Mouse (Mus musculus): ENCODE measurements at regions not wholly inside any gene's neighbourhood (a gene's known extent, or its start where the extent isn't known, plus 50 kb on each side); places are given as distances from the start of the nearest gene placed in this dataset.
A peak's percentile ranks its signal among the peaks of the same experiment; 100 is the strongest.

GRCm38 (mm10) chr1:107677404-107677803, 87.6 kb downstream of the Serpinb8 start:
- H3K4me1 ChIP-seq (ENCODE audit: control insufficient read depth, insufficient read depth, low read length): no peaks in the 10 kb centered on the region
- no peaks in the 10 kb centered on the region for H3K27me3 ChIP-seq (ENCODE audit: control insufficient read depth, insufficient read depth, low read length)
- no peak for ATAC-seq (replicated peaks; ENCODE audit: extremely low read depth, insufficient read depth, low FRiP score)
- H3K36me3 ChIP-seq (ENCODE audit: control insufficient read depth, insufficient read depth): no peaks in the 10 kb centered on the region
- H3K9me3 ChIP-seq (replicated peaks; ENCODE audit: control insufficient read depth, low read length): no peaks in the 10 kb centered on the region
- no peak overlapping the region for H3K4me3 ChIP-seq (ENCODE audit: low read length)
- no peak overlapping the region for H3K9ac ChIP-seq (ENCODE audit: low read length)
- no peak overlapping the region for H3K27ac ChIP-seq (ENCODE audit: low read length)
- H3K4me2 ChIP-seq (ENCODE audit: low read depth, low read length): no peak overlapping the region
- 85% methylated on average over 2 of the region's 2 CpGs for WGBS

DNA sequence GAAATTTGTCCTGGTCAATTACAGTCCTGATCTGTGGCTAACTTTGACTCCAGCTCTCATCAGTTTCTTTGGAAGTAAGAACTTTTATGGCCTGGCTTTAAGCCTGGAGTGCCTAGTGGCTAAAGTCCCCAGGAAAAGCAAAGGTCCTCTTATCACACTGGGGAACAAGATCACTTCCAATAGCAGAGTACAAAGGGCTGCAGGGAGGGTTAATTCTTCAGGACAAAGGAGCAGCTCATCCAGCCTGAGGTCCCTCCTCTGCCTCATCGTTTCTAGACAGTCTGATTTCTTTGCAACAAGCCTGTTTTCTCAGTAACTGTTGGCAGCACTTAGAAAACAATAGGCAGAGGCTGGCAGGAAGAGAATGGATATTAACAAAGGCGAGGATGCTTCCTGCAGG, 107.1 kb downstream of the Serpinb8 start:
- Histone ChIP-seq H3K36me3 (ENCODE audit: control insufficient read depth, insufficient read depth) (no peaks in the 10 kb centered on the region), H3K9me3 (replicated peaks; ENCODE audit: control insufficient read depth, low read length) (no peaks in the 10 kb centered on the region), H3K4me2 (ENCODE audit: low read depth, low read length) (no peak overlapping the region), H3K27me3 (ENCODE audit: control insufficient read depth, insufficient read depth, low read length) (no peaks in the 10 kb centered on the region), H3K4me3 (ENCODE audit: low read length) (no peak overlapping the region), H3K9ac (ENCODE audit: low read length) (no peak overlapping the region), H3K27ac (ENCODE audit: low read length) (no peak overlapping the region), H3K4me1 (ENCODE audit: control insufficient read depth, insufficient read depth, low read length) (no peaks in the 10 kb centered on the region)
- 42% methylated on average over 2 of the region's 2 CpGs for WGBS
- no peak for ATAC-seq (replicated peaks; ENCODE audit: extremely low read depth, insufficient read depth, low FRiP score)

- Histone ChIP-seq H3K27me3 (ENCODE audit: control insufficient read depth, insufficient read depth, low read length) (no peaks in the 10 kb centered on the region), H3K4me3 (ENCODE audit: low read length) (no peak overlapping the region), H3K9me3 (replicated peaks; ENCODE audit: control insufficient read depth, low read length) (no peaks in the 10 kb centered on the region), H3K4me2 (ENCODE audit: low read depth, low read length) (no peak overlapping the region), H3K36me3 (ENCODE audit: control insufficient read depth, insufficient read depth) (no peaks in the 10 kb centered on the region), H3K4me1 (ENCODE audit: control insufficient read depth, insufficient read depth, low read length) (no peaks in the 10 kb centered on the region), H3K27ac (ENCODE audit: low read length) (no peak overlapping the region), H3K9ac (ENCODE audit: low read length) (no peak overlapping the region)
- no peak for ATAC-seq (replicated peaks; ENCODE audit: extremely low read depth, insufficient read depth, low FRiP score)
Measured at GRCm38 (mm10) chr1:107706108-107706548, 116.3 kb downstream of the Serpinb8 start.

DNA sequence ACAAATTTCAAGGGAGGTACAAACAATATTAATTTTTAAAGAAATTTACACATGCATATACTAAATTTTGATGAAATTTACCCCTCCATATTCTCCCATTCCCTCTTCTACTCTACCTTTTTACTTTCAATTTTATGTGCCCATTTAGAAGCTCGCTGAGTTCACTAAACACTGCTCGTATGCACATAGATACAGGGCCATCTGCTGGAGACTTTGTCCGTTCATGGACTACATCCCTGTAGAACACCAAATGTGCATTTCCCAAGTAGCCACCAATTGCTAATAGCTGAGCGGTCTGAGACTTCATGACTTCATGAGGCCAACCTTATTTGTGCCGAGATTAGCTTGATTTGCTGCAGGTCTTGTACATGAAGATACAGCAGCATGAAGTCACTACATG, 118.8 kb downstream of the Serpinb8 start:
- 81% methylated on average over 5 of the region's 5 CpGs for WGBS
- no peak overlapping the region for H3K9ac ChIP-seq (ENCODE audit: low read length)
- no peaks in the 10 kb centered on the region for H3K27me3 ChIP-seq (ENCODE audit: control insufficient read depth, insufficient read depth, low read length)
- no peaks in the 10 kb centered on the region for H3K36me3 ChIP-seq (ENCODE audit: control insufficient read depth, insufficient read depth)
- no peak overlapping the region for H3K27ac ChIP-seq (ENCODE audit: low read length)
- ATAC-seq (replicated peaks; ENCODE audit: extremely low read depth, insufficient read depth, low FRiP score): no peak
- no peaks in the 10 kb centered on the region for H3K9me3 ChIP-seq (replicated peaks; ENCODE audit: control insufficient read depth, low read length)
- no peak overlapping the region for H3K4me3 ChIP-seq (ENCODE audit: low read length)
- H3K4me1 ChIP-seq (ENCODE audit: control insufficient read depth, insufficient read depth, low read length): no peaks in the 10 kb centered on the region
- no peak overlapping the region for H3K4me2 ChIP-seq (ENCODE audit: low read depth, low read length)

DNA sequence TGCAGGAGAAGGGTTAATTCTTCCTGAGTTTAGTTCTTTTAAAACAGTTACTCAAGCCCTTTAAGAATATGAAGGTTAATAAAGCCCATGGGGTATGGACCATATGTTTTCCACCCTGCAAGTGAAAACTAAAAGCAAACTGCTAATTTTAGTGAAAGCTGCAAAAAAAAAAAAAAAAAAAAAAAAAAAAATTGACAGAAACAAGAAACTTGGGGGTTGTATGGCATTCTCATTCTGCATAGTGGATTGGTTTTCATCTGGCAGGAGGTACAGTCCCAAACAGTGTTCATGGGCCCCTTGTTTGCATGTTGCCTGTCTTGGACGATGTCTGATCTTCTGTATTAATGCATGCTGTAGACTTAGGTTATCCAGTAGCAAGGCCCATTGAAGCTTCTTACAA, 125.1 kb downstream of the Serpinb8 start:
- no peak overlapping the region for H3K4me2 ChIP-seq (ENCODE audit: low read depth, low read length)
- no peaks in the 10 kb centered on the region for H3K27me3 ChIP-seq (ENCODE audit: control insufficient read depth, insufficient read depth, low read length)
- H3K27ac ChIP-seq (ENCODE audit: low read length): no peak overlapping the region
- ATAC-seq (replicated peaks; ENCODE audit: extremely low read depth, insufficient read depth, low FRiP score): no peak
- WGBS: 80% methylated on average over 1 of the region's 1 CpGs
- no peak overlapping the region for H3K9ac ChIP-seq (ENCODE audit: low read length)
- no peak overlapping the region for H3K4me3 ChIP-seq (ENCODE audit: low read length)
- H3K9me3 ChIP-seq (replicated peaks; ENCODE audit: control insufficient read depth, low read length): no peaks in the 10 kb centered on the region
- no peaks in the 10 kb centered on the region for H3K36me3 ChIP-seq (ENCODE audit: control insufficient read depth, insufficient read depth)
- H3K4me1 ChIP-seq (ENCODE audit: control insufficient read depth, insufficient read depth, low read length): no peaks in the 10 kb centered on the region

DNA sequence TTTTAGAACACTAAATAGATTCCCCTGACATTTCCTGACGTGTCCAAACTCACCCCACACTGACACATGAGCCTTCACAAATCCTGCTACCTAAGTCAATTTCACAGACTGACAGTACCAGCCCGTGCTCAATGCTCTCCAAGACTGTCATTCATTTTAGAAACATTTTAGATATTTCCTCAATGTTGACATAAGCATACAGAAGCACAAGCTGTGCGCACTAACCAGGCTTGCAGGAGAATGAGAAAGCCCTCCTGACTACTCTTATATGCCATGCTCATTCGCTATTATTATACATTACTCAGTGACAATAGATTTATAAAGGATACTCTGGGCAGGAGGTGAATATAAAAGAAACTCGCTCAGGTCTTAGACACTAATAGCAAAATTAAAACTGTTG, 129.5 kb downstream of the Serpinb8 start:
- whole genome bisulfite sequencing: 65% methylated on average over 5 of the region's 5 CpGs
- H3K9me3 ChIP-seq (replicated peaks; ENCODE audit: control insufficient read depth, low read length): no peaks in the 10 kb centered on the region
- no peak for ATAC-seq (replicated peaks; ENCODE audit: extremely low read depth, insufficient read depth, low FRiP score)
- H3K27me3 ChIP-seq (ENCODE audit: control insufficient read depth, insufficient read depth, low read length): no peaks in the 10 kb centered on the region
- H3K4me1 ChIP-seq (ENCODE audit: control insufficient read depth, insufficient read depth, low read length): no peaks in the 10 kb centered on the region
- H3K27ac ChIP-seq (ENCODE audit: low read length): no peak overlapping the region
- no peak overlapping the region for H3K4me3 ChIP-seq (ENCODE audit: low read length)
- H3K36me3 ChIP-seq (ENCODE audit: control insufficient read depth, insufficient read depth): no peaks in the 10 kb centered on the region
- no peak overlapping the region for H3K9ac ChIP-seq (ENCODE audit: low read length)
- no peak overlapping the region for H3K4me2 ChIP-seq (ENCODE audit: low read depth, low read length)

GRCm38 (mm10) chr1:107728113-107728839, 138.5 kb downstream of the Serpinb8 start:
- H3K9me3 ChIP-seq (replicated peaks; ENCODE audit: control insufficient read depth, low read length): no peaks in the 10 kb centered on the region
- no peak overlapping the region for H3K27ac ChIP-seq (ENCODE audit: low read length)
- H3K27me3 ChIP-seq (ENCODE audit: control insufficient read depth, insufficient read depth, low read length): no peaks in the 10 kb centered on the region
- no peak overlapping the region for H3K9ac ChIP-seq (ENCODE audit: low read length)
- WGBS: 56% methylated on average over 11 of the region's 11 CpGs
- no peak for ATAC-seq (replicated peaks; ENCODE audit: extremely low read depth, insufficient read depth, low FRiP score)
- H3K4me3 ChIP-seq (ENCODE audit: low read length): no peak overlapping the region
- no peaks in the 10 kb centered on the region for H3K36me3 ChIP-seq (ENCODE audit: control insufficient read depth, insufficient read depth)
- H3K4me1 ChIP-seq (ENCODE audit: control insufficient read depth, insufficient read depth, low read length): no peaks in the 10 kb centered on the region
- H3K4me2 ChIP-seq (ENCODE audit: low read depth, low read length): no peak overlapping the region

GRCm38 (mm10) chr1:107765307-107765706, 175.5 kb downstream of the Serpinb8 start:
- Histone ChIP-seq H3K27ac (ENCODE audit: low read length) (no peak overlapping the region), H3K9ac (ENCODE audit: low read length) (no peak overlapping the region), H3K27me3 (ENCODE audit: control insufficient read depth, insufficient read depth, low read length) (no peaks in the 10 kb centered on the region), H3K36me3 (ENCODE audit: control insufficient read depth, insufficient read depth) (no peaks in the 10 kb centered on the region), H3K4me2 (ENCODE audit: low read depth, low read length) (no peak overlapping the region), H3K4me1 (ENCODE audit: control insufficient read depth, insufficient read depth, low read length) (peaks cover 5% of the 10 kb centered on the region; the same call in 1 of the 2 replicates), H3K4me3 (ENCODE audit: low read length) (no peak overlapping the region), H3K9me3 (replicated peaks; ENCODE audit: control insufficient read depth, low read length) (no peaks in the 10 kb centered on the region)
- ATAC-seq (replicated peaks; ENCODE audit: extremely low read depth, insufficient read depth, low FRiP score): no peak
- WGBS: 56% methylated on average over 1 of the region's 1 CpGs

GRCm38 (mm10) chr1:107767198-107767947, 177.6 kb downstream of the Serpinb8 start:
- peaks cover 5% of the 10 kb centered on the region; the same call in 1 of the 2 replicates for H3K4me1 ChIP-seq (ENCODE audit: control insufficient read depth, insufficient read depth, low read length)
- no peaks in the 10 kb centered on the region for H3K27me3 ChIP-seq (ENCODE audit: control insufficient read depth, insufficient read depth, low read length)
- no peak overlapping the region for H3K4me3 ChIP-seq (ENCODE audit: low read length)
- no peaks in the 10 kb centered on the region for H3K36me3 ChIP-seq (ENCODE audit: control insufficient read depth, insufficient read depth)
- H3K9ac ChIP-seq (ENCODE audit: low read length): no peak overlapping the region; the same call in 1 of the 2 replicates
- H3K9me3 ChIP-seq (replicated peaks; ENCODE audit: control insufficient read depth, low read length): no peaks in the 10 kb centered on the region
- 45% methylated on average over 4 of the region's 4 CpGs for WGBS
- 0 out of 2 replicates have a peak, but pooled peaks have one; percentile 65 for ATAC-seq (replicated peaks; ENCODE audit: extremely low read depth, insufficient read depth, low FRiP score)
- H3K4me2 ChIP-seq (ENCODE audit: low read depth, low read length): no peak overlapping the region
- 0 out of 2 replicates have a peak overlapping the region, but pooled peaks have one; percentile 24 for H3K27ac ChIP-seq (ENCODE audit: low read length)

Measured in heart, embryonic 16.5 days (tissue).